Mouse (Mus musculus): Measurements from ENCODE around the gene Adap1.

Gene Adap1

DNA sequence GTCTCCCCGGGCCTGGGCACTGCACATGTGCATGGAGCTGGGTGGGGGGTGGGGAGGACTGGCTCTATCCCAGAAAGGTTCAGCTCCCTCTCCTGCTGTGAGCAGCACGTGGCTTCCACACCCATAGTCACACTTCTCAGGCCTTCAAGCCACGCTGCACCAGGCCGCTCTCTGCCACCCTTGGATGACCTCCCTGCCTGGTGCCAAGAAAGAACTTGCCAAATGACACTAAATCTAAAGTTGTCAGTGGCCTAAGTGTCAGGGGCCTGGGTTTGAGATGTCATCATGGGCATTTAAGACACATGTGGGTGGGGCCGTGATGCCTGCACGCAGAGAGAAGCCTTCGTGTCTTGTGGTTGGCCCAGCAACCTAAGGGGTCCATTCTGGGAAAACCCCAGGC, 5.0 kb downstream of the Adap1 start:
- DNase-seq: no peak

DNA sequence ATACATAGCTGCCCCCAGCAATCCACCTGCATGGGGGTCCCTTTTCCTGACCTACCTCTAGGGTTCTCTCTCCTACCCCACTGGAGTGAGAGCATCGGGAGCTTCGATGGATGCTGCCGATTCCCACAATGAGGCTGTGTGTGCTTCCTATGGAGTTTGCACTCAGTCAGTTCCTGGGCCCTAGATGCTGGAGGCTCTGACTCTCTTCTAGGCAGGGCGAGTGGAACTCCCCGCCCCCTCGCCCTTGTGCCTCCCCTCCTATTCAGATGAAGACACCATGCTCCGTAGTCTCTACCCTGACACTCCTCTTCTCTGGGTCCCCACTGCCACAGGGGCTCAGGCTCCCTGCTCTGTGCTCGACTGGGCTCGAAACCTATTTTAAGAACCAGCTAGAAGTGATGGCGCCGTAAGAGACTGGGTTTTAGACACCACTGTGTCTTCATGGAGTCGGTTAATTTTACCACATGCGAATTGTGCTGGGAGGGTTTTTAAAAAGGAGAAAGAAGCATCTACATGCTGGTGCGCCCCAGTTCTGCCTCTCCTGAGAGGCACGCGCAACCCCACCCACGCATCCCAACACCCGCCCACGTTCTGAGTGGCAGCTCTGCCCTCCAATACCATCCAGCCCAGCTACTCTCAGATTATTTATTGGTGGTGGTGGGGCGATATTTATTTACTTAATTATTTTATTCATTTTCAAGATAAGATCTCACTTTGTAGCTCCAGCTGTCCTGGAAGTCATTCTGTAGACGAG, 7.5 kb downstream of the Adap1 start:
- no peak for DNase-seq

GRCm38 (mm10) chr5:139316982-139317675, 8.3 kb downstream of the Adap1 start:
- no peak for DNase-seq

DNA sequence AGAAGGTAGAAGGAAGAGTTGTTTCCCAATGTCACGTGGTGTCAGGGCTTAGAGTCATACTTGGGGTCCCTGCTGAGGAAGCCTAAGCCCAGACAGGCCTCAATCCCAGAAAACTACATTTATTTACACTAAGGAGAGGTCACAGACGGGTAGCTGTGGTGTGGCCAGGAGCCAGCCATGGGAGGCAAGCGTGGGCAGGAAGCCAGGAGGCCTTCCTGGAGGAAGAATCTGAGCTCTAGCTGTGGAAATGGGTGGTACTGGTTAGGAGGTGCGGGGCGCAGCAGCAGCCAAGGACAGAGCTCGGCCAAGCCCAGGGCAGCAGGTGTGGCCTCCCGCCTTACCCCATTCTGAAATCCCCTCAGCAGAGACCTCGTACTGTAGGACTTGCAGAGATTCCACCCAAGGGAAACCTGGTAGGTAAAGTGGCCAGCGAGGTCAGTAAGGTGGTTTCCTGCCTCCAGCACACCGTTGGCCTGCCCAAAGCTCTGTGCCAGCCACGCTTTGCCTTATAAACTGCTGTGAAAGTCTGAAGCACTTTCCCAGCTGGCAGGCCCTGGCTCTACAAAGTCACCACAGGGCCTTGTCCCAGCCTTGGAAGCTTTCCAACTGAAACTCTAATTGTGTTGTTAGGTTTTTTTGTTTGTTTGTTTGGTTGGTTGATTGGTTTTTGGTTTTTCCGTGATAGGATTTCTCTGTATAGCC, 10.3 kb downstream of the Adap1 start:
- no peak for DNase-seq

DNA sequence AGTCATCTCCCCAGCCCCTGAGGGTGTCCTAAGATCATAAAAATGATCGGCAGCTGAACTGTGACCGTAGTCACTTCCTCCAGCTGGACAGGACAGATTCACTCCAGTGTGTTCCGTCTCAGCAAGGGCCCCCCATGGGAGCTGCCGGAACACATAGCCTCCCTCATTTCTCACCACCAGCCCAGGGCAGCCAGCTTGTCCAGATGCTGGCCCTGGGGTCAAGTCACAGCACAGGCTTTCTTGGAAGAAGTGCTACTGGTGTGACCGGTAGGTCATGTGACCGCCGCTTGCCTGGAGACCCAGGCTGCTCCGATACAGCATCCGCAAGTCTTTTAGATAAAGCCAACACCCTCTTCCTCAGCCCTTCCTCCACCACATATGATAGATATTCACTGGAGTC, 11.9 kb downstream of the Adap1 start:
- DNase-seq: no peak

DNA sequence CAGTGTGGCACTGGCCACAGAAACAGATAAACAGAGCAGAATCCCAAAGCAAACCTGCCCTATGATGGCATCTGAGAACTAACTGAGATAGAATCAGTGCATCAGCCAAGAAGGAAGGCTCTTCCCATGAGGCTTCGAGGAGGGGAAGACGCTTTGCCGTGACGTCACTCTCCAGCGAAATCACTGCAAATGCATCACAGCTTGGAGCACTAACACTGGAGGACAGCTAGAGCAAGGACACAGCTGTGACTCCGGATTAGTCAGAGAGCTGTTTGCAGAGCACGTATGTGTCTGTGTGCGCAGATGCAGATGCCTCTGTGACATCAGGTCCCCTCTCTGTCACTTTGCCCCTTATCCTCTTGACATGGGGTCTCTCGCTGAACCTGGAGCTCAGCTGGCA, 13.6 kb downstream of the Adap1 start:
- no peak for DNase-seq

GRCm38 (mm10) chr5:139310477-139310876, 14.9 kb downstream of the Adap1 start:
- no peak for DNase-seq

- DNase-seq: peak; percentile 34 to 45
Observed at GRCm38 (mm10) chr5:139309946-139310345, 15.5 kb downstream of the Adap1 start.

DNA sequence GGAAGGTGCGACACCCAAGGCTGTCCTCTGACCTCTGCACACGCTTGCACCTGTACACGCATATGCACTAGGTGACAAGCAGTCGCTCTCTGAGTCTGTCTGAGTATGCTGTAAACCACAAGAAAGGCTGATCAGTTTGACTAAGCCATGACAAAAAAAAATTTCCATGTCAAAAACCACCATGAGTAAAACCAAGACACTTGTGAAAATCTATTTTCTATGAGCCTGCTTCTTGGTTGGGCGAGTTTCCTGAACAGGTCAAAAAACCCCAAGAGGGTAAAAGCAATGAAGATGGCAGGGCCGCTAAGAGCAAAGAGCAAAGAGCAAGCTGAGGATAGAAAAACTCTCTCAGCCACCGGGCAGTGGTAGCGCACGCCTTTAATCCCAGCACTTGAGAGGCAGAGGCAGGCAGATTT, 21.8 kb downstream of the Adap1 start:
- DNase-seq: no peak

DNA sequence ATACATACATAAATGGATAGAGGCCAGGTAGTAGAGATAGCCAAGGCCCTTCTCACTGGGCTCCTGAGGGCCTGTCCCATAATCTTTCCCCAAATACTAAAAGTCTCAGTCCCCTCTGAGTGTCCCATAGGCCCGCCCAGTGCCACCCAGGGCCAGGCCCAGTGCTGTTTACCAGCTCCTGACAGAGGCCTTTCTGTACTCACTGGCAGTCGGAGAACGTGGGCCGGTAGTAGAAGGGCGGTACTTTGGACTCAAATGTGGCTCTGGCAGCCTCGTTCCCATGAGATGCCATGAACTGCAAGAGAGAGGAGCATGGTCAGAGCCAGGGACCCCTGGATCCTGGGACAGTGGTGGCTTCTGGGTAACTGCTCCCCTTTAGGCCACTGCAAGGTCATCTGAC, 23.3 kb downstream of the Adap1 start:
- no peak for DNase-seq

GRCm38 (mm10) chr5:139297745-139298144, 27.7 kb downstream of the Adap1 start:
- no peak for DNase-seq

- DNase-seq: no peak
Observed at GRCm38 (mm10) chr5:139297092-139297491, 28.3 kb downstream of the Adap1 start.

GRCm38 (mm10) chr5:139294089-139294488, 31.3 kb downstream of the Adap1 start:
- no peak for DNase-seq

DNA sequence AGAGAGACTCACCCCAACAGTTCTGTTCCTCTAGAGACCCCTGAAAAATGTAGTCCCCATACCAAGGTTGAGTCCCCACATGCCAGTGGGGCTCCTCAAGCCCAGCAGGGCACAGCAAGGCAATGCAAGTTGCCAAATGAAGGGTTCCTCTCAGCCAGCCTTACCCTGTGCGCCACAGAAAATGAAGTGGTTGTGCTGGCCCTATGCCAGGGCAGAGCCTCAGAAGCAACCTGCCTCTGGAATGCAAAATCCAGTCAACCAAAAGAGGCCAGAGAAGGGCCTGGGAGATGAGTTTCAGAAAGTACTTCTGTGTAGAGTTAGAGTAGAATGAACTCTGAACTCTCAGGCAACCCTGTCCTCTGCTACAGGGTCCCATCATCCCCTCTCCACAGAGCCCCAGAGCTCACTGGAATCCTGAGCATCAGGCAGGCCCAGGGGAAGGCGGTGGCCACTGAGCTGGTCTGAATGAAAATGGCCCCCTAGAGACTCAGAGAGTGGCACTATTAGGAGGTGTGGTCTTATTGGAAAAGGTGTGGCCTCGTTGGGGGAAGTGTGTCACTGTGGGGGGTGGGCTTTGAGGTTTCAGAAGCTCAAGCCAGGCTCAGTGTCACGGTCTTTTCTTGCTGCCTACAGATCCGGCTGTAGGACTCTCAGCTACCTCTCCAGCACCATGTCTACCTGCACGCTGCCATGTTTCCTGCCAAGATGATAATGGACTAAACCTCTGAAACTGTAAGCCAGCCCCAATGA, 33.4 kb downstream of the Adap1 start:
- DNase-seq: no peak

GRCm38 (mm10) chr5:139290467-139291259, 34.8 kb downstream of the Adap1 start:
- no peak for DNase-seq

DNA sequence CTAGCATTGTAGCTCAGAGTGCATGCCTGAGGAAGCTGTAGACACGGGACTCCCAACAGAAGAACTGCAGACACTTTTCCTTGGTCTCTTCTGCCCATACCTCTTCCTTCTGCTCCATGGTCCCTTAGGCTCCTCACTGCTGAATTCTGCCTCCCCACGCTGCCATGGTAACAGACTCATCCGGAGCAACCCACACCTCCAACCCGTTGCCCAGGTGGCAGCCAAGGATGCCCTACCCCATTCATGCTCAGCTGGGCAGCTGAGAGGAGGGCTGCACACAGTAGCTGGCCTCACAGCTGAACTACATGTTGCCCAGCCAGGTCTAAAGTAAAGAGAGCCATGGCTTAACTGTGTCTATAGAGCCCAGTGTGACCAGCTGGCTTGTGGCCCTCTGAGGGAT, 36.8 kb downstream of the Adap1 start:
- no peak for DNase-seq

DNA sequence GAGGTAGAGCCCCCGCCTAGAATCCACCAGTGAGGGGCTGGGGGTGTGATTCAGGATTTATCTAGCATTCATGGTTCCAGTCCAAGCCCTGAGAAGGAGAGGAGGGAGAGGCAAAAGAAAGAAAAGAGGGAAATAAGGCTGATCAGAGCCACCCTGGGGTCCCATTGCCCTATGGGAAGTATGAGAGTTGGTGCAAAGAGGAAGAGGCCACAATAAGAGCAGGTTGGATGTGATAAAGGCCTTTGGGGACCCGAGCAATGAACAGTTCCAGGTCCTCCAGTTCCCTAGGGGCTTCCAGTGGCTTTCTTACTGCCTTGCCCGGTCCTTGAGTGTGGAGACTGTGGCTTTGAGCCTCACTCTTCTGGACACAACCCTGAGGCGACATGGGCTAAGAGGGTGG, 37.6 kb downstream of the Adap1 start:
- DNase-seq: no peak

DNA sequence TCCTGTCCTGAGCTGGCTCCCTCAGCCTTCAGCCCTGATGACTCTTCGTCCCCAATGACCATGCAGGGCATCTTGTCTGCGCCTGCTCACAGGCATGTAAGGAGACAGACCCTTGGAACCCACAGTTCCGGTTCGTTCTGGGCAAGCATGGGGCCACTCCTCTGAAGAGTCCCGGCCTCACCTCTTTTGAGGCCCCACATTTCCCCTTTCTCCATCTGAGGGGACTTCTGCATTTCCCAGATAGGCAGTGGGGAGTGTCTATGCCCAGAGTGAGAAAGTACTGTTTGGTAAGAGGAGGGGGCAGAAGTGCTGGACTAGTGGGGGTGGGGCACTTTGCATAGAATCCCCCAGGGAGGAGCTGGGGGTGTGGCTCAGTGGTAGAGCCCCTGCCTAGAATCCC, 38.3 kb downstream of the Adap1 start:
- DNase-seq: peak; percentile 32 to 37

DNA sequence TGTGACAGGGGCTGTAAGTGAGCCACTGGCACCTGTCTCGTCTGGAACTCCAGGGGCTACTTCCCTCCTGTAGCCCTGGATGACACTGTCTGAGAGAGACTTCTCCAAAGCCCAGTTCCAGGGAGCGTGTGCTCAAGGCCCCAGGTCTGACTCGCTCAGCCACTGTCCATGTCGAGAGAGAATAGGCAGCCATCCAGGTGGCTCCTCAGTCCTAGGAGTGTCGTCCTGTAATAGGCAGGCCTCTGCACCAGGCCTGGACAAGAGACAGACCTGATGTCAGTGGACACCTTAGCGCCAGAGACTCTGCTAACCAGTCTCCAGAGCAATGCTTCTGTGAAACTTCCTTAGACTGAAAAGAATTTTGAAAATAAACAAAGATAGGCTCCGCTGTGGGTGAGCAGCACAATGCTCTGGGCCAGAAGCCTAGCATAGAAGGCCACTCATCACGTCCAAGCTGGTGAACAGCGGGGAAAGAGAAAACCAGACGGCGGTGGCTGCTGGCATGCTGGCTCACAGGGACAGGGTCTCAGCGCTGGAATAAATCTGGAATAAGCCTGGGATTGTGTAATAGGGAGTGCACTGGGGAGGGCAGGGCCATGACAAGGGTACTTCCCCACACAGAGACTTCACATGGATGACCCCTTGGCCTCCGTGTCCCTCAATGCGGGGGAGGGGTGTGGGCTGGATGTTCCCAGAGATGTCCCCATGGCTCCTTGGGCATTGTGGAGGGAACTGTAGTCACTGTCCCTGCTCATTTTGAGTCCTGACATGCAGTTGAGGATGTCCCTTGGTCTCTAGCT, 39.1 kb downstream of the Adap1 start:
- DNase-seq: no peak

- peak; percentile 53 to 63 for DNase-seq
Observed at GRCm38 (mm10) chr5:139285383-139286067, 39.9 kb downstream of the Adap1 start.
